Comparison of ENCODE assay signal across 35 mouse cellular contexts in the genomic region with DNA sequence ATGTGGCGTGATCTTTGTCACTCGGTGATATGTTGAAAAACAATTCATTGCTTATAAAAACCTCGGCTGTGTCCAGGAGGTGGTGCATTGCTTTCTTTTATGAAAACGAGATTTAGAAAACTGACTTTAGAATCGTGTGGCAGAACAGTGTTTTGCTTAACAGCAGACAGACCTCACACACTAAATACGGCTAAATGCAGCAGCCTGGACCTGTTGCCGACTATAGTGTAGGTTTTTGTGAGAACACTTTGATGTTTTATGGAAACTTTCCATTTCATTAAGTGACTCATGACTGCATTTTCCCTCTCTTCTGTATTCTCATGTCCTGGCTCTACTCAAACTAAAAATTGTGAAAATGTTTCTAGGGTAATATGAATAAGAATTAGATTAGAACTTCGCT. TPM values are rescaled to one million over a fixed set of nuclear protein-coding genes. Genes with fewer than 3 reads are reported as not detected.
A peak's percentile ranks its signal among the peaks of the same experiment; 100 is the strongest.
DNase-seq lines count a peak whose midpoint lies in the region; ATAC-seq and TF ChIP-seq lines count a peak whose summit lies in the region.
"Had no signal": no experiment of that assay in that cellular context is flagged by ENCODE, and none has a peak within 500 bp of the region (broad histone marks: within the 10 kb centered on the region; RNA-seq: fewer than 3 reads in every experiment).

No protein-coding gene starts in this region.

- no peak overlapping the region for H3K4me2 ChIP-seq in midbrain, postnatal 0 days (ENCODE audit: low read depth, low read length, poor library complexity, severe bottlenecking)
- H3K4me2 ChIP-seq: forebrain, embryonic 12.5 days; hindbrain, embryonic 15.5 days; liver, embryonic 11.5 days; midbrain, embryonic 12.5 days had no signal

- no peak overlapping the region for H3K27ac ChIP-seq in gastrocnemius, adult 2 months
- no peak overlapping the region for H3K27ac ChIP-seq in midbrain, postnatal 0 days (ENCODE audit: low read depth, low read length)
- H3K27ac ChIP-seq in midbrain, embryonic 10.5 days (replicated peaks), result no peak overlapping the region
- no peak overlapping the region for H3K27ac ChIP-seq in limb, embryonic 10.5 days
- H3K27ac ChIP-seq: forebrain, embryonic 12.5 days; heart, adult 2 months; heart, embryonic 13.5 days; hindbrain, embryonic 15.5 days; midbrain, embryonic 12.5 days had no signal

- H3K36me3 ChIP-seq in midbrain, postnatal 0 days (ENCODE audit: insufficient read depth, low read length), result no peaks in the 10 kb centered on the region
- H3K36me3 ChIP-seq in midbrain, embryonic 10.5 days, result no peaks in the 10 kb centered on the region
- no peaks in the 10 kb centered on the region for H3K36me3 ChIP-seq in limb, embryonic 10.5 days
- H3K36me3 ChIP-seq: forebrain, embryonic 12.5 days; G1E; heart, embryonic 13.5 days; hindbrain, embryonic 15.5 days; midbrain, embryonic 12.5 days had no signal

- no peaks in the 10 kb centered on the region for H3K27me3 ChIP-seq in midbrain, postnatal 0 days (ENCODE audit: insufficient read depth, low read length)
- H3K27me3 ChIP-seq in midbrain, embryonic 10.5 days (ENCODE audit: low read depth, poor library complexity, severe bottlenecking), result no peaks in the 10 kb centered on the region
- H3K27me3 ChIP-seq in limb, embryonic 10.5 days (ENCODE audit: low read depth, poor library complexity, severe bottlenecking), result no peaks in the 10 kb centered on the region
- H3K27me3 ChIP-seq: heart, embryonic 13.5 days; hindbrain, embryonic 15.5 days; midbrain, embryonic 12.5 days had no signal

- intact Hi-C loops in gastrocnemius, adult 2 months (cut with DNase I), result loop anchor here (5.0 to 10.0 kb wide), 3 partner anchors 83 to 203 kb away; a partner anchor contains a TSS
- intact Hi-C loops in gastrocnemius, postnatal 36 days (cut with DNase I), result loop anchor here (5.0 to 10.0 kb wide), 2 partner anchors 148 to 205 kb away; a partner anchor contains a TSS

- no peak overlapping the region for H3K9ac ChIP-seq in midbrain, postnatal 0 days (replicated peaks; ENCODE audit: low read length, poor library complexity, severe bottlenecking)
- H3K9ac ChIP-seq: forebrain, embryonic 12.5 days; heart, embryonic 13.5 days; hindbrain, embryonic 15.5 days; liver, postnatal 0 days; midbrain, embryonic 12.5 days had no signal

- ATAC-seq in midbrain, postnatal 0 days (ENCODE audit: low FRiP score), result no peak
- ATAC-seq: liver, postnatal 0 days had no signal

- no peaks in the 10 kb centered on the region for H3K9me3 ChIP-seq in midbrain, postnatal 0 days (ENCODE audit: low read length)
- H3K9me3 ChIP-seq in midbrain, embryonic 10.5 days (replicated peaks), result no peaks in the 10 kb centered on the region
- no peaks in the 10 kb centered on the region for H3K9me3 ChIP-seq in limb, embryonic 10.5 days (replicated peaks)
- H3K9me3 ChIP-seq: forebrain, embryonic 12.5 days; G1E; heart, embryonic 13.5 days; hindbrain, embryonic 15.5 days; midbrain, embryonic 12.5 days had no signal

- peak overlapping the region; percentile 11; the same call in 1 of the 2 replicates for H3K4me3 ChIP-seq in gastrocnemius, adult 2 months
- no peak overlapping the region for H3K4me3 ChIP-seq in midbrain, postnatal 0 days (ENCODE audit: low read depth, low read length)
- H3K4me3 ChIP-seq in midbrain, embryonic 10.5 days, result no peak overlapping the region
- no peak overlapping the region for H3K4me3 ChIP-seq in limb, embryonic 10.5 days
- H3K4me3 ChIP-seq: forebrain, embryonic 12.5 days; heart, adult 2 months; heart, embryonic 13.5 days; hindbrain, embryonic 15.5 days; midbrain, embryonic 12.5 days had no signal

- no peak for DNase-seq in gastrocnemius, adult 2 months
- no peak for DNase-seq in gastrocnemius, postnatal 36 days
- no peak for DNase-seq in midbrain, postnatal 0 days (ENCODE audit: low spot score)
- DNase-seq in midbrain, embryonic 10.5 days (ENCODE audit: low spot score), result no peak
- peak; percentile 3 for DNase-seq in limb, embryonic 10.5 days (ENCODE audit: low spot score)
- DNase-seq in cerebellum, adult 9-10 months, result no peak
- DNase-seq in cerebellum, adult 9-11 months, result no peak
- DNase-seq: adrenal gland, postnatal 36 days; cerebellum, adult 11 months; cerebellum, postnatal 14 days; gastrocnemius, postnatal 25 days; heart, adult 2 months; heart, postnatal 4 days; kidney, adult 2 months; kidney, postnatal 10 days; layer of hippocampus, postnatal 36 days; liver, postnatal 0 days; lung, postnatal 10 days; right cerebral cortex, postnatal 25 days; spleen, adult 18-20 months; thymus, postnatal 14 days had no signal

- TF ChIP-seq CTCF in gastrocnemius, adult 2 months (IDR thresholded peaks at IDR 0.05), result no peak
- peak; percentile 20; the same call in 1 of the 2 replicates for TF ChIP-seq CTCF in midbrain, postnatal 0 days (IDR thresholded peaks at IDR 0.05)

- no peaks in the 10 kb centered on the region; the same call in 1 of the 2 replicates for H3K4me1 ChIP-seq in midbrain, postnatal 0 days (ENCODE audit: insufficient read depth, low read length)
- no peaks in the 10 kb centered on the region for H3K4me1 ChIP-seq in midbrain, embryonic 10.5 days
- no peaks in the 10 kb centered on the region for H3K4me1 ChIP-seq in limb, embryonic 10.5 days
- H3K4me1 ChIP-seq: forebrain, embryonic 12.5 days; heart, embryonic 13.5 days; hindbrain, embryonic 15.5 days; midbrain, embryonic 12.5 days had no signal

- 58% methylated on average over 8 of the region's 8 CpGs for WGBS in midbrain, postnatal 0 days
- WGBS in midbrain, embryonic 10.5 days, result 76% methylated on average over 8 of the region's 8 CpGs
- WGBS in limb, embryonic 10.5 days, result 81% methylated on average over 8 of the region's 8 CpGs

RNA-seq across cellular contexts. Expression of a gene that starts 20.4 kb away (rescaled TPM):
- not detected for total RNA-seq in gastrocnemius, adult 2 months (2021)
- not detected for total RNA-seq in gastrocnemius, postnatal 36 days (2021)
- total RNA-seq in midbrain, postnatal 0 days (2014; rRNA removed), result not detected in 2 replicates
- 0.12 TPM in 1 of 2 replicates, not detected in the other for polyA plus RNA-seq in midbrain, postnatal 0 days (2015; fragmentation: Nextera tagmentation; extraction: Ambion mirVana)
- not detected in 2 replicates for polyA plus RNA-seq in midbrain, embryonic 10.5 days (2016; fragmentation: Nextera tagmentation; extraction: Ambion mirVana)
- polyA plus RNA-seq in limb, embryonic 10.5 days (2016; fragmentation: Nextera tagmentation; extraction: Ambion mirVana), result not detected in 2 replicates
- total RNA-seq: adrenal gland, postnatal 36 days; G1E; gastrocnemius, postnatal 25 days; heart, adult 2 months; heart, postnatal 4 days; layer of hippocampus, adult 8-10 months; layer of hippocampus, postnatal 36 days; left cerebral cortex, postnatal 14 days; megakaryocyte progenitor cell, adult 5-6 weeks; monocyte, adult 5-6 weeks had no signal
- polyA plus RNA-seq: embryonic facial prominence, embryonic 11.5 days; frontal cortex, adult 2 months; G1E; heart, adult 2 months; heart, embryonic 13.5 days; hindbrain, embryonic 15.5 days; intestine, embryonic 14.5 days; kidney, adult 2 months; liver, embryonic 11.5 days; liver, postnatal 0 days; midbrain, embryonic 12.5 days; neural tube, embryonic 11.5 days had no signal

RNA-seq across cellular contexts. Expression of a gene that starts 32.5 kb away (rescaled TPM):
- total RNA-seq in gastrocnemius, adult 2 months (2021), result 1 to 10 TPM; 6.2 to 8.0 TPM
- total RNA-seq in gastrocnemius, postnatal 36 days (2021), result 1 to 10 TPM; 6.1 to 7.0 TPM
- total RNA-seq in midbrain, postnatal 0 days (2014; rRNA removed), result 84.1 and 100 TPM in 2 replicates
- 26.6 and 29.8 TPM in 2 replicates for polyA plus RNA-seq in midbrain, postnatal 0 days (2015; fragmentation: Nextera tagmentation; extraction: Ambion mirVana)
- 4.2 and 5.3 TPM in 2 replicates for polyA plus RNA-seq in midbrain, embryonic 10.5 days (2016; fragmentation: Nextera tagmentation; extraction: Ambion mirVana)
- 4.4 and 4.9 TPM in 2 replicates for polyA plus RNA-seq in limb, embryonic 10.5 days (2016; fragmentation: Nextera tagmentation; extraction: Ambion mirVana)
